Mouse (Mus musculus) heart, embryonic 11.5 days (tissue): ENCODE data around the gene Cltc. TPM values are rescaled to one million over a fixed set of nuclear protein-coding genes. Genes with fewer than 3 reads are reported as not detected.

Experiments
- ATAC-seq: fragments of 200-750 bp; cut with Nextera tagmentation; replicated peaks from 2 replicates; pipeline ENCODE4 v1.8.0; 2017; ENCODE audit warnings: moderate library complexity; ENCODE audit not compliant: insufficient number of reproducible peaks, low FRiP score, low TSS enrichment
- H3K27ac ChIP-seq: fragments of 300-500 bp; sonication (generic); 2 replicates; pipeline ENCODE4 v1.5.1; 2014; ENCODE audit warnings: mild to moderate bottlenecking, low read depth, low read length
- H3K27me3 ChIP-seq: fragments of 300-500 bp; sonication (generic); 2 replicates; pipeline ENCODE4 v1.6.1; 2014; ENCODE audit warnings: mild to moderate bottlenecking, low read length, mixed read lengths; ENCODE audit not compliant: control insufficient read depth, insufficient read depth
- H3K36me3 ChIP-seq: fragments of 300-500 bp; sonication (generic); 2 replicates; pipeline ENCODE4 v1.6.1; 2014; ENCODE audit warnings: mild to moderate bottlenecking, low read length, moderate library complexity, mixed read lengths; ENCODE audit not compliant: control insufficient read depth, insufficient read depth
- H3K4me1 ChIP-seq: fragments of 300-500 bp; sonication (generic); 2 replicates; pipeline ENCODE4 v1.6.1; 2014; ENCODE audit warnings: low read length; ENCODE audit not compliant: control insufficient read depth, insufficient read depth
- H3K4me2 ChIP-seq: fragments of 300-500 bp; sonication (generic); 2 replicates; pipeline ENCODE4 v1.6.1; 2014; ENCODE audit warnings: mild to moderate bottlenecking, moderate library complexity
- H3K4me3 ChIP-seq: fragments of 300-500 bp; sonication (generic); 2 replicates; pipeline ENCODE4 v1.5.1; 2014; ENCODE audit warnings: low read depth, low read length
- H3K9ac ChIP-seq: fragments of 300-500 bp; sonication (generic); 2 replicates; pipeline ENCODE4 v1.6.1; 2014; ENCODE audit warnings: mild to moderate bottlenecking, low read depth, low read length, moderate library complexity
- H3K9me3 ChIP-seq: fragments of 300-500 bp; sonication (generic); replicated peaks from 2 replicates; pipeline ENCODE4 v1.6.1; 2016; ENCODE audit warnings: low read length; ENCODE audit not compliant: control insufficient read depth
- WGBS: fragments of 180-500 bp; shearing (Covaris S2); extraction: QIAGEN DNeasy Blood & Tissue Kit; methylation state at CpG from one replicate; pipeline ENCODE4 v1.1.7; 2014; ENCODE audit not compliant: insufficient replicate concordance; 5-methylcytosine and 5-hydroxymethylcytosine counted together
- polyA plus RNA-seq: library from polyadenylated mRNA; unstranded; fragments of >200 nt; fragmentation: Nextera tagmentation; extraction: Ambion mirVana; gene quantifications from 2 replicates; pipeline ENCODE4 v1.2.1, GENCODE M21; 2014

The Cltc gene
- polyA plus RNA-seq, 1 experiment from 2014 or later: 186 TPM

DNA sequence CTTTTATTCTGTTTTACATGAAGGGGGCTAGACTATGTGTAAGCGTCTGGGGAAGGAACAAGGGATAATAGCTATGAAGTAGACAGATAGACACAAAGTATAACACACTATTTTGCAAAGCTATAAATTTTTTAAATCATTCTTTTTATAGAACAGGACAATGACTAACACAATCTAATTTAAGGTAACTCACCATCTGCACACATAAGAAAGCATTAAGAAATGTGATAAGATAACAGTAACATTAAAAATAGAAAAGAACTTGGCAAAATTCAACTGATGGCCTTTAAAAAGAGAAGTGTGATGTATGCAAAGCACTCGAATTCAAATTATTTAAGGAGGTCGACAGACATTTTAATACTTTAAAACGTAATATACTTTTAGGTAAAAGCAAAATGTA is 22.4 kb downstream of the Cltc start:
- Histone ChIP-seq H3K9ac (no peak overlapping the region), H3K27me3 (no peaks in the 10 kb centered on the region), H3K4me1 (peaks cover 6% of the 10 kb centered on the region; the same call in 1 of the 2 replicates), H3K4me3 (no peak overlapping the region), H3K9me3 (no peaks in the 10 kb centered on the region), H3K27ac (0 out of 2 replicates have a peak overlapping the region, but pooled peaks have one; percentile 46), H3K36me3 (no peaks in the 10 kb centered on the region; the same call in 1 of the 2 replicates), H3K4me2 (no peak overlapping the region)
- no peak for ATAC-seq
- 85% methylated on average over 4 of the region's 4 CpGs for WGBS

DNA sequence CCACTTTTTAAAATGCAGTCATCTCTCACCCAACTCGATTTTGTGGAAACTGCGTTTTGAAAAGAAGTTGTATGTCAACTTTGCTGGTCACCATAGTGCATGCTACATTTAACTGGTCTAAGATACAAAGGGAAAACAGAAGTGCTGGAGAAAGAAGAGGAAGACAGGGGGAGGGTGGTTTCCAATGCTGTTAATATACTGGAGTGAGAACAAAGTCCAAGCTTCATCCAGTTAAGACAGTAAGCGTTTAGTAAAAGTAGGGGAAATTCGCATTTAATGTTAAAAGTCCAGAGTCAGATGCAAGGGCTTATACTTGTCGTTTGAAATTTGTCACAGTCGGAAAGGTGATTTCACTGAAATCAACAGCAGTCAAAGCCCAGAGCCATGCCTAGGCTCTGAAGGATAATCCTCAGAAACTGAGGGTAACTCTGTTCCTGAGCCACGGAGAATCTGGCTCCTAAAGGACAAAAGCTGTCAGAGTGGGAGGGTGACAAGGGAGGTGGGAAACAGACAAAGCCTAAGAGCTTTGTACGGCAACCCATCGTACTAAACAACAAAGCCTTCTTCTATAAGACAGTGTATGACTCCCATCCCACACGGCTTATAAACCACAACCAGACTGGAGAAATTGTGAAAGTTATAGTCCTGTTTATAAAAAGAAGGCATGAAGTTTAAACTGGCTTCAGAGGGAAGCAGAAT is 23.0 kb downstream of the Cltc start:
- 71% methylated on average over 10 of the region's 10 CpGs for WGBS
- no peaks in the 10 kb centered on the region for H3K9me3 ChIP-seq
- H3K27ac ChIP-seq: peak overlapping the region; percentile 46; the same call in 1 of the 2 replicates
- ATAC-seq: no peak
- no peaks in the 10 kb centered on the region for H3K27me3 ChIP-seq
- no peak overlapping the region for H3K4me3 ChIP-seq
- H3K4me2 ChIP-seq: no peak overlapping the region
- H3K9ac ChIP-seq: no peak overlapping the region
- H3K4me1 ChIP-seq: peaks cover 6% of the 10 kb centered on the region; the same call in 1 of the 2 replicates
- H3K36me3 ChIP-seq: no peaks in the 10 kb centered on the region; the same call in 1 of the 2 replicates

DNA sequence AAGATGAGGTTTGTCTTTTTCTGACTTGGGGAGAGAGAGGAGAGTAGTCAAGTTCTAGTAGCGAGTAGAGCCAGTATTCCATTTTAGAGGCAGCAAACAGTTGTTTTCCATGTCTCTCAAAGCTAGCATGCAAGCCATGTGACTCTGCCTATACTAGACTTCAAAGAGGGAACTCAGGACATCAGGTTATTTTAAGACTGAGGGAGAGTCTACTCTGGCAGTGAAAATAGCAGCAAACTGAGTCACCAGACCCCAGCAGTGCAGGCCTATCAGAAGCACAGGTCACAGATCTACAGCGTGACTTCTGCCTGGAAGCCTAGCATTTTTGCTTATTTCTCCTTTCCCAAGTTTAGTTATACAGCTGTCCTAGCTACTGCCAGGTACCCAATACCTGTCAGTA is 25.9 kb downstream of the Cltc start:
- Histone ChIP-seq H3K4me2 (peak overlapping the region; percentile 41; the same call in 1 of the 2 replicates), H3K9ac (no peak overlapping the region), H3K9me3 (no peaks in the 10 kb centered on the region), H3K4me1 (peaks cover 6% of the 10 kb centered on the region; the same call in 1 of the 2 replicates), H3K4me3 (no peak overlapping the region), H3K36me3 (peaks cover 2% of the 10 kb centered on the region; the same call in 1 of the 2 replicates), H3K27ac (peak overlapping the region; percentile 85), H3K27me3 (no peaks in the 10 kb centered on the region)
- ATAC-seq: 0 out of 2 replicates have a peak, but pooled peaks have one; percentile 22
- WGBS: 67% methylated on average over 2 of the region's 2 CpGs

GRCm38 (mm10) chr11:86725607-86726006 is 31.8 kb downstream of the Cltc start:
- H3K36me3 ChIP-seq: peaks cover 18% of the 10 kb centered on the region
- H3K4me1 ChIP-seq: no peaks in the 10 kb centered on the region
- H3K9me3 ChIP-seq: no peaks in the 10 kb centered on the region
- ATAC-seq: no peak
- H3K27me3 ChIP-seq: no peaks in the 10 kb centered on the region
- no peak overlapping the region for H3K4me3 ChIP-seq
- H3K4me2 ChIP-seq: no peak overlapping the region
- H3K27ac ChIP-seq: no peak overlapping the region
- H3K9ac ChIP-seq: no peak overlapping the region

GRCm38 (mm10) chr11:86724982-86725381 is 32.4 kb downstream of the Cltc start:
- Histone ChIP-seq H3K27ac (no peak overlapping the region), H3K4me2 (no peak overlapping the region), H3K36me3 (peaks cover 20% of the 10 kb centered on the region), H3K4me1 (no peaks in the 10 kb centered on the region), H3K27me3 (no peaks in the 10 kb centered on the region), H3K9ac (no peak overlapping the region), H3K9me3 (no peaks in the 10 kb centered on the region), H3K4me3 (no peak overlapping the region)
- 90% methylated on average over 7 of the region's 7 CpGs for WGBS
- no peak for ATAC-seq

GRCm38 (mm10) chr11:86724004-86724403 is 33.4 kb downstream of the Cltc start:
- no peak overlapping the region for H3K9ac ChIP-seq
- no peak for ATAC-seq
- peaks cover 25% of the 10 kb centered on the region for H3K36me3 ChIP-seq
- no peaks in the 10 kb centered on the region for H3K9me3 ChIP-seq
- no peak overlapping the region for H3K4me3 ChIP-seq
- H3K4me1 ChIP-seq: no peaks in the 10 kb centered on the region
- H3K4me2 ChIP-seq: no peak overlapping the region
- H3K27ac ChIP-seq: no peak overlapping the region
- no peaks in the 10 kb centered on the region for H3K27me3 ChIP-seq
- 89% methylated on average over 3 of the region's 3 CpGs for WGBS

GRCm38 (mm10) chr11:86719390-86719789 is 38.0 kb downstream of the Cltc start:
- Histone ChIP-seq H3K27ac (no peak overlapping the region), H3K27me3 (no peaks in the 10 kb centered on the region), H3K36me3 (peaks cover 21% of the 10 kb centered on the region), H3K9ac (no peak overlapping the region), H3K4me3 (no peak overlapping the region), H3K4me1 (no peaks in the 10 kb centered on the region), H3K9me3 (no peaks in the 10 kb centered on the region), H3K4me2 (no peak overlapping the region)
- no peak for ATAC-seq
- WGBS: 90% methylated on average over 8 of the region's 8 CpGs

DNA sequence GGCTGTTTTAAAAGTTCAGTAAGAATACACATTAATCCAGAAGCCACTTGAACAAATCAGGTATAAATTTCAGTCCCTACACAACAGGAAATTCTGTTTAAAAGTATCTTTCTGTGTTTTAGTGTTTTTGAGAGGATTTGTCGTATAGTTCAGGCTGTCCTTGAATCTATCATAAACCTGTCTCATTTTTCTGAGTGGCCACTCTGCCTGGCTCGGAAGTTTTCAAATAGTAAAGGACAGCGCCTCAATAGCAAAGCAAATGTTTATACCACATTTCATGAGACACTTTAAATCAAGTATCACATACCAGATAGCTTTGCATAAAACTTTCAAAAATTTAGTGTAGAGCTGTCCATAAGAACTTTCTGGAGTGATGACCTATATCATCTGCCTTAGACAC is 39.0 kb downstream of the Cltc start:
- Histone ChIP-seq H3K4me3 (no peak overlapping the region), H3K9ac (no peak overlapping the region), H3K4me2 (no peak overlapping the region), H3K4me1 (no peaks in the 10 kb centered on the region), H3K27me3 (no peaks in the 10 kb centered on the region), H3K36me3 (peaks cover 21% of the 10 kb centered on the region), H3K9me3 (no peaks in the 10 kb centered on the region), H3K27ac (no peak overlapping the region)
- WGBS: 94% methylated on average over 3 of the region's 3 CpGs
- ATAC-seq: no peak
